Mouse (Mus musculus): Measurements from ENCODE around the gene Sema6d. TPM values are rescaled to one million over a fixed set of nuclear protein-coding genes. Genes with fewer than 3 reads are reported as not detected.

Sema6d gene
- polyA plus RNA-seq (2021; fragmentation: Nextera tagmentation): 20.1 and 25.8 TPM in 2 replicates
- long read RNA-seq, experiment 1, partial matches to known transcripts: 2 of 18 reads
- long read RNA-seq, experiment 1, other reads (novel, unspliced or antisense): 16 of 18 reads
- long read RNA-seq, experiment 2, full-length matches to known transcripts: 9 of 63 reads
- long read RNA-seq, experiment 2, partial matches to known transcripts: 27 of 63 reads
- long read RNA-seq, experiment 2, other reads (novel, unspliced or antisense): 27 of 63 reads

DNA sequence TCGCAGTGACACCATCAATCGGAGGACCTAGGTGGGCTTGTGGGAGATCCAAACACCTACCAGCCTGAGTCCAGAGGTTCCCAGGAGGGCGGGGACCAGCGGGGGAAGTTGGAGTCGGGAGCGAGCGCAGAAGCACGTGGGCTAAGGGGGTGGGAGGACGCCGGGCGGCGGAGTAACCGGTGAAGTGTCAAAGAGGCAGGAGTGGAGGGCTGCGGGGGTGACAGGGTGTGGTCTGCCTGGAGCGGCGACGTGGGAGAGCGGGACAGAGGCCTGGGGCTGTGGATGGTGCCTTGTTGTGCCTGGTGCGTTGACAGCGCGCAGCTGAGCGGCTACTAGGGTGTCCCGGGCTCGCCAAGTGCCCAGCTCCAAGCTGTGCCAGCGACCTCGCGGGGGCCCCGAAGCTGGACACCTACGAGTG is at the start of gene Sema6d:
Gene Sema6d (plus strand): TSS at position 157 of the 418 bp plus-strand sequence.

Data from layer of hippocampus, adult 6 months (tissue).